Mouse (Mus musculus) heart, embryonic 15.5 days (tissue): ENCODE data around the gene Bach2. TPM values are rescaled to one million over a fixed set of nuclear protein-coding genes. Genes with fewer than 3 reads are reported as not detected.
A peak's percentile ranks its signal among the peaks of the same experiment; 100 is the strongest.

Source experiments
- ATAC-seq: fragments of 200-750 bp; cut with Nextera tagmentation; replicated peaks from 2 replicates; pipeline ENCODE4 v1.8.0; 2017; ENCODE audit warnings: low read depth, moderate TSS enrichment; ENCODE audit not compliant: insufficient number of reproducible peaks, insufficient read depth, low FRiP score
- H3K27ac ChIP-seq: fragments of 300-500 bp; sonication (generic); 2 replicates; pipeline ENCODE4 v1.5.1; 2015; ENCODE audit warnings: mild to moderate bottlenecking, inconsistent platforms
- H3K27me3 ChIP-seq: fragments of 300-500 bp; sonication (generic); 2 replicates; pipeline ENCODE4 v1.6.1; 2015; ENCODE audit warnings: inconsistent platforms
- H3K36me3 ChIP-seq: fragments of 300-500 bp; sonication (generic); 2 replicates; pipeline ENCODE4 v1.6.1; 2015; ENCODE audit warnings: mild to moderate bottlenecking, inconsistent platforms
- H3K4me1 ChIP-seq: fragments of 300-500 bp; sonication (generic); replicated peaks from 2 replicates; pipeline ENCODE4 v1.6.1; 2015; ENCODE audit warnings: inconsistent platforms
- H3K4me2 ChIP-seq: fragments of 300-500 bp; sonication (generic); 2 replicates; pipeline ENCODE4 v1.6.1; 2015; ENCODE audit warnings: inconsistent platforms, mild to moderate bottlenecking, moderate library complexity
- H3K4me3 ChIP-seq: fragments of 300-500 bp; sonication (generic); 2 replicates; pipeline ENCODE4 v1.5.1; 2015; ENCODE audit warnings: mild to moderate bottlenecking, inconsistent platforms
- H3K9ac ChIP-seq: fragments of 300-500 bp; sonication (generic); 2 replicates; pipeline ENCODE4 v1.6.1; 2015; ENCODE audit warnings: mild to moderate bottlenecking, inconsistent platforms
- H3K9me3 ChIP-seq: fragments of 300-500 bp; sonication (generic); replicated peaks from 2 replicates; pipeline ENCODE4 v1.6.1; 2016; ENCODE audit warnings: inconsistent platforms
- WGBS: fragments of 180-500 bp; shearing (Covaris S2); methylation state at CpG from one replicate; pipeline ENCODE4 v1.1.7; 2015; ENCODE audit warnings: mixed read lengths; 5-methylcytosine and 5-hydroxymethylcytosine counted together
- polyA plus RNA-seq: library from polyadenylated mRNA; unstranded; fragments of >200 nt; fragmentation: Nextera tagmentation; extraction: Ambion mirVana; gene quantifications from 2 replicates; pipeline ENCODE4 v1.2.1, GENCODE M21; 2015

Bach2 gene
- polyA plus RNA-seq, 1 experiment from 2014 or later = 5.0 TPM

DNA sequence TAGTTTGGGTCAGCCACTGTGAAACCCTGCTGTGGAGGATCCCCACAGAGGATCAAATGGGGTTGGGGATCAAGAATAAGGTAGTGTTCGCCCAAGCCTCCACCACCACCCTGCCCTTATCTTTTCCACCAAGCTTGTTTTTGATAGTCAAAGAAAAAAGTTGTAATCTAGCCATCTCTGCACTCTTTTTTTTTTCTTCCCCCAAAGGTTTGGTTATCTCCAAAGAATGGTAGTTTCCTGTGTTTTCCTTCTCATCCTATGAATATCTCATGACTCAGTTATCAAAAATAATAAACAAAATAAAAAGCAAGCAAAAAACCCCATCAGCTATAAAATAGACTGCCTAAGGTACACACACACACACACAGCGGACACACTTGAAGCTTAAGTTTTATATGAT is 28.6 kb upstream of the Bach2 start:
- 82% methylated on average over 2 of the region's 2 CpGs for WGBS
- no peaks in the 10 kb centered on the region for H3K27me3 ChIP-seq
- H3K4me1 ChIP-seq = peaks cover 27% of the 10 kb centered on the region
- no peak for ATAC-seq
- H3K9ac ChIP-seq = no peak overlapping the region
- no peak overlapping the region for H3K27ac ChIP-seq
- H3K4me3 ChIP-seq = no peak overlapping the region
- no peaks in the 10 kb centered on the region for H3K36me3 ChIP-seq
- no peaks in the 10 kb centered on the region for H3K9me3 ChIP-seq
- H3K4me2 ChIP-seq = no peak overlapping the region

DNA sequence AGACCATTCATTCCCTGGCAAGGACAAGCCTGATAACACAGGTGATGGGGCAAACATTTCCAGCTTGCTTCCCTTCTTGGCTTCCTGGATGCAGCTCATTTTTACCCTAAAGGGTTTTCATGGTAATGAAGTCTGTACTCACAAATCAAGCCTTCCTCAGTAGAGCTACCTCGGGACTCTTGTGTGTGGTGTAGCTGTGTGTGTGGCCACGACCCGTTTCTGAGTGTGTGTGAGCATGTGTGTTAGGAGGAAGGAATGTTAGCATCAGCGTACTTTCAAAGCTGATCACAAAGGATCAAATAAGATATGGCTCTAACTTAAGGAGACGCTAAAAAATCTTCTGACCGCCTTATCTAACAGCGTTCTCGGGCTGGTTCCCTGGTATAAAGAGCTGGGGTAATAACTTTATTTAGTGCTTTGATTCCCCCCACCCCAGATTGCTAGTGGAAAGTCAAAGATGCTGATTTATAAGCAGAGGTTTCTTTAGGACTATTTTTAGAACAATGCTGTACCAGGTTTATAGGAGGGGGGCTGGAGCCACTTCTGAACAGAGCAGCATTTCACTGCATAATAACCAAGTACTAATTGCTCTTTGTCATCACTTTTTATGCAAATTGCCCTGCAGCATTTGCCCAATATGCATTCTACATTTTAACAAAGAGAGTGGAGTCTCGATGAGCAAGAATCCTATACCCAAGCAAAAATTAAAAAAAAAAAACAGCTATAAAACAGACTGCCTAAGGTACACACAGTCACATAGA is 28.0 kb upstream of the Bach2 start:
- Histone ChIP-seq H3K9ac (no peak overlapping the region), H3K27me3 (no peaks in the 10 kb centered on the region), H3K4me2 (no peak overlapping the region), H3K9me3 (no peaks in the 10 kb centered on the region), H3K4me3 (no peak overlapping the region), H3K4me1 (peaks cover 23% of the 10 kb centered on the region), H3K36me3 (no peaks in the 10 kb centered on the region), H3K27ac (no peak overlapping the region)
- ATAC-seq = no peak
- WGBS = 47% methylated on average over 9 of the region's 9 CpGs

DNA sequence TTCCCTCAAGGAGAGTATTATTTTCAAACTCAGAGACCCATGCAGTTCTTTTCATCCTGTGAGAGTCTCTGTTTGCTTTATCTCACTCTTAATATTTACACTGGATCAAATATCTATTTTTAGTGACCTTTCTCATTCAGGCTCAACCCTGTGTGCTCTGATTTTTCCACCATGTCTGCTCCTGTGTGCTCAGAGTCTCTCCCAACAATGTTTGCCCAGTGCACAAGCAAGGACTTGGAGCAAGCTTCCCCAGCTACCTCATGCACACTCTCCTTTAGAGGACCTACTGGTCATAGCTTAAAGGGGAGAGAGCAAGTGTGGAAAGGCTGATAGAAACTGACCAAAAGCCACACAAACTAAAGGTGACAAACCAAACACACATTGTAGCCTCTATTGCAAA is 26.0 kb upstream of the Bach2 start:
- no peak for ATAC-seq
- Histone ChIP-seq H3K27ac (0 out of 2 replicates have a peak overlapping the region, but pooled peaks have one; percentile 1), H3K9me3 (no peaks in the 10 kb centered on the region), H3K4me2 (no peak overlapping the region), H3K9ac (no peak overlapping the region), H3K27me3 (no peaks in the 10 kb centered on the region), H3K4me3 (no peak overlapping the region), H3K4me1 (peaks cover 21% of the 10 kb centered on the region), H3K36me3 (no peaks in the 10 kb centered on the region)

DNA sequence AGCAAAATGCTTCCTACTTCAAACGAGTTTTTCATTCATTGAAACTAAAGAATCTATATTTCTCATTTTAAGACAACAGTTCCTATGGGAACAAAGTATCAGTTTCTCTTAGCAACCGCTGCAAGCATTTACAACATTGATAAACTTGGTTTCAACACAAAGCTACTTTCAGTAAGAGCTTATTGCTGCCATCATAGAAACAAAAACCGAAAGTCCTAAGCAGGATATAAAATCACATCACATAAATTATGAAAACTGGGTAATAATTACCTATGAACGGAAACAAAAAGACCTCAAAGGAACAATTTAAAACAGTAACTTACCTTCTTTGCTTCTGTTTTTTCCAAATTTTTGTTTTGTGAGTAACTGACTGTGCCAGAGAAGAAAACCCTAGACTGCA is 22.1 kb upstream of the Bach2 start:
- WGBS = 76% methylated on average over 4 of the region's 4 CpGs
- Histone ChIP-seq H3K9me3 (no peaks in the 10 kb centered on the region), H3K36me3 (no peaks in the 10 kb centered on the region), H3K4me2 (no peak overlapping the region), H3K27ac (no peak overlapping the region), H3K4me3 (no peak overlapping the region), H3K9ac (no peak overlapping the region), H3K4me1 (peaks cover 11% of the 10 kb centered on the region), H3K27me3 (no peaks in the 10 kb centered on the region)
- ATAC-seq = no peak

DNA sequence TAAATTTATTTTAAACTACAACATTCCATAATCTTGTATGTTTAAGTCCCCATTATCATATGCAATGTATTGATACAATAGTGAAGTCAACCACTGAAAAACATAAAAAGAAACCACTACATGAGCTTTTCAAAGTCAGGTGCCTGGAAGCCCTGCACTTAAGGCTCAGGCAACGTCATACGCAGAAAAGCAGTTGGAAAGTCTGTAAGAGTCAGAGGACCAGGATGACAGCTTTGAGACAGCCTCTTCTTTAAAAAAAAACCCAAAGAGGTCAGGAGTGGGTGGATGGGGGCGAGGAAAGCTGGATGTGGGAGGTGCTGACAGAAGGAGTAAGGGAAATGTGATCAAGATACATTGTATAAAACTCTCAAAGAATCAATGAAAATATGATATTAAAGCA is 21.6 kb upstream of the Bach2 start:
- ATAC-seq = no peak
- Histone ChIP-seq H3K4me3 (no peak overlapping the region), H3K9ac (no peak overlapping the region), H3K27ac (no peak overlapping the region), H3K4me2 (no peak overlapping the region), H3K4me1 (peaks cover 9% of the 10 kb centered on the region), H3K27me3 (0 out of 2 replicates have a peak, but pooled peaks cover 3% of the 10 kb centered on the region), H3K36me3 (no peaks in the 10 kb centered on the region), H3K9me3 (no peaks in the 10 kb centered on the region)
- WGBS = 70% methylated on average over 3 of the region's 3 CpGs

DNA sequence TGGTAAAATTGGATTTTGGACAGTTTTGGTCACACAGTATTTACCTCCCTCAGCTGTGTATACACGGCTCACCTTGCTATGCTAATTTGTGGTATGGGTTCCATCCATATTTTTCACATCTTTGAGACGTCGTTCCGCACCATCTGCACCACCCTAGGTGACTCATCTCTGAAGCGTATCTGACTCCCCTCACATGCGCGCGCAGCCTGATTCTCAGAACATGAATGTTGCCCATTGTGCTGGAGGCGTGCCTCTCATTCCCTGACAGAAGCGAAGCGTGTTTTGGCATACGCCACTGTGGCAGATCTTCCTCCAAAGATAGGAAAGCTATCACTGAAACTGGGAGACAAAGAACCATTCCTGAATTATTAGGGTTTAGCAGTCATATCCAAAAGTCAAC is 21.0 kb upstream of the Bach2 start:
- H3K4me2 ChIP-seq = no peak overlapping the region
- peaks cover 5% of the 10 kb centered on the region for H3K4me1 ChIP-seq
- no peak overlapping the region for H3K9ac ChIP-seq
- WGBS = 91% methylated on average over 12 of the region's 12 CpGs
- H3K4me3 ChIP-seq = no peak overlapping the region
- H3K36me3 ChIP-seq = no peaks in the 10 kb centered on the region
- H3K27me3 ChIP-seq = 0 out of 2 replicates have a peak, but pooled peaks cover 8% of the 10 kb centered on the region
- ATAC-seq = no peak
- no peaks in the 10 kb centered on the region for H3K9me3 ChIP-seq
- H3K27ac ChIP-seq = no peak overlapping the region

DNA sequence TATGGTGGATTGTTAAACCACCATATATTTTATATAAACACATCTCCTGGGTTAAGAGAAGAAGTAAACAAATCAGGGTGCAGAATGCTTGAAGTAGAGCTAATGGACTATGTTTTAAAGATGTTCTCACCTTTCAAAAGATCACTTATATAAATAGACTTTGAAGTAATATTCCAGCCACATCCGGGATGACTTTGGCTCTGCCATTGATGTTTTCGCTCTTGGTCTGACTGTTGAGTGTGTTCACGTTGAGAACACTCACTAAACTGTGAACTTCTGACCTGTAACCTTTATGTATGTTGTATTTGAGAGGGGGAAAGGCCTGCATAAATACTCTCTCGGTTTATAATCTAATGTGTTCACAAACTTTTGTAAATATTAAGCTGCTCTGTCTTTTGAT is 20.2 kb upstream of the Bach2 start:
- no peaks in the 10 kb centered on the region for H3K36me3 ChIP-seq
- no peak for ATAC-seq
- no peak overlapping the region for H3K4me2 ChIP-seq
- WGBS = 69% methylated on average over 4 of the region's 4 CpGs
- H3K4me3 ChIP-seq = no peak overlapping the region
- no peak overlapping the region for H3K27ac ChIP-seq
- H3K9ac ChIP-seq = no peak overlapping the region
- H3K4me1 ChIP-seq = no peaks in the 10 kb centered on the region
- H3K27me3 ChIP-seq = 0 out of 2 replicates have a peak, but pooled peaks cover 8% of the 10 kb centered on the region
- H3K9me3 ChIP-seq = no peaks in the 10 kb centered on the region

DNA sequence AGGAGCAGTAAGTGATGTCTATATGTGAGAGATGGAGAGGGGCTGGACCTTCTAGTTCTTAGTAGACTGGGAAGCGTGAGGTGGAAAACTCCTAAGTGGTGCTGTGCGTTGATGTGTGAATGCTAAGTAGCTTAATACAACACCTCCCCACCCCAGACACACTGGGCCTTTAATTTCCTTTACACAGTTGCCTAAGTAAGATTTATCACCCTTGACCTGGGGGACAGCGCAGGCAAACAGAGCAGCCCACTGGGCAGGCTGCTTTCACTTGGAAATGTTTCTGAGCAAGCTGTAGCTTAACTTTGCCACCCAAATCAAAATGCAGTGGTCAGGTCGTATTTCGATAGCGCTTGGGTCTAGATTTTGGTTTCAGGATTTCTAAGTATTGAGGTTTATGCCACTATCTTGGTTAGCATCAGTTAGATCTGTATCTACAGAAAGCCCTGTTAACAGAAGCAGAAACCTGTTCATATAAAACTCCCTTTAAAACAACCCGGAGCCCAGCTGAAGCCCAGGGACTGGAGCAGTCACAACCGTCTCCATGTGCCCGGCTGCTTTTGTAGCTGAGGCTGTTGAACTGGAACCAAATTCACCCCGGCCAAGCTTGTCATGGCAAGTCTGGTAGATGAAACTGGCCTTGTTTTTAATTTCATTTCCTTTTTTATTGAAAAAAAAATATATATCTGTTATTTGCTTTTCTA is 19.0 kb upstream of the Bach2 start:
- no peak for ATAC-seq
- Histone ChIP-seq H3K9ac (no peak overlapping the region), H3K9me3 (no peaks in the 10 kb centered on the region), H3K36me3 (no peaks in the 10 kb centered on the region), H3K4me1 (no peaks in the 10 kb centered on the region), H3K4me3 (no peak overlapping the region), H3K27ac (no peak overlapping the region), H3K4me2 (no peak overlapping the region), H3K27me3 (0 out of 2 replicates have a peak, but pooled peaks cover 8% of the 10 kb centered on the region)
- WGBS = 75% methylated on average over 10 of the region's 10 CpGs

DNA sequence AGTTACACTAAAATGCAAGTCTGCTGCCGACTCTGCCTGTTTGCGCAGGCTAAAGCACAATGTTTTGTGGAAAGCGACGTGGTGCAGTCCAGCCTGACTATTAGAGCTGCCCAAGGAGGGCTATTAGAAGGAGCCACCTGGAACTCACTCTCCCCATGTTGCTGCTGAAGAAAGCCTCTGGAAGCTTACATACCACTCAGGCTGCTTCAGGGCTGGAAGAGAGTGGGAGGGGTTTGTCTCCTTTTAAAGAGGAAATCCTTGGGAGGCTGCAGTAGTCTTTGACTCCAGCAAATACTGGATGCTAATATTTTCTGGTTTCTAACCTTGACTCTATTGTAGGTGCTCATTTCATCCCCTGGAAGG is 18.5 kb upstream of the Bach2 start:
- no peak for ATAC-seq

DNA sequence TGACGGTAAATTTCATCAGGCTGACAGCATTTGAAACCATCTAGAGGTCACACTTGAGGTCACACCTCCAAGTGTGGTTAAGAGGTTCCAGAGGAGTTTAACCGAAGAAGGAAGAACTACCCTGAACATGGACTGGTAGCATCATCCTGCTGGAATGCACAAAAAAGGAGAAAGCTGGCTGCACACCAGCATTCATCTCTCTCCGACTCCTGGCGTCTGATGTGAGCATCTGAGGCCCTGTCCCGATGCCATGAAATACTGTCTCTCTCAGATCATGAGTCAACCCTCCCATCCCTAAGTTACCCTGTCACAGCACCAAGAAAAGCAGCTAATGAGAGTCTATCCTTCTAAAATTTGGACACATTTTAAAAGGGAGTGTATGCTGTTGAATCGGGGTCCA is 17.6 kb upstream of the Bach2 start:
- 0 out of 2 replicates have a peak, but pooled peaks cover 8% of the 10 kb centered on the region for H3K27me3 ChIP-seq
- no peak overlapping the region for H3K4me2 ChIP-seq
- H3K36me3 ChIP-seq = no peaks in the 10 kb centered on the region
- H3K4me3 ChIP-seq = no peak overlapping the region
- no peaks in the 10 kb centered on the region for H3K4me1 ChIP-seq
- 53% methylated on average over 6 of the region's 6 CpGs for WGBS
- no peaks in the 10 kb centered on the region for H3K9me3 ChIP-seq
- no peak overlapping the region for H3K27ac ChIP-seq
- no peak for ATAC-seq
- H3K9ac ChIP-seq = no peak overlapping the region

More for the DNA sequence above, 18.5 kb upstream of the Bach2 start:
- no peak overlapping the region for H3K4me2 ChIP-seq
- 0 out of 2 replicates have a peak, but pooled peaks cover 8% of the 10 kb centered on the region for H3K27me3 ChIP-seq
- no peak overlapping the region for H3K4me3 ChIP-seq
- H3K36me3 ChIP-seq = no peaks in the 10 kb centered on the region
- H3K4me1 ChIP-seq = no peaks in the 10 kb centered on the region
- 77% methylated on average over 4 of the region's 4 CpGs for WGBS
- H3K9me3 ChIP-seq = no peaks in the 10 kb centered on the region
- no peak overlapping the region for H3K27ac ChIP-seq
- H3K9ac ChIP-seq = no peak overlapping the region

DNA sequence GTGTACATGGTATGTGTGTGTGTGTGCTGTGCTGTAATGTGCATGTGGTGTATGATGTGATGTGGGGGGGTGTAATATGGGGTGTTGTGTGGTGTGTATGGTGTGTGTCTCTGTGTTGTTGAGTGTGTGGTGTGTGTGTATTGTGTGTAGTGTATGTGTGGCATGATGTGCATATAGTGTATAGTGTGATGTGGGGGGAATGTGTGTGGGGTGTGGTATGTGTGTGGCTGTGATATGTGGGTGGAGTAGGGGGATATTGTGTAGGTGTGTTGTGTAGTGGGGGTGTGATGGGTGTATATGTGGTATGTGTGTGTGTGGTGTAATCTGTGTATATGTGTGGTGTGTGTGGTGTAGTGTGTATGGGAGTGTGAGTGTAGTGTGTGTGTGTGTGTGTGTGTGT is 15.0 kb upstream of the Bach2 start:
- no peak for ATAC-seq
- Histone ChIP-seq H3K27me3 (0 out of 2 replicates have a peak, but pooled peaks cover 8% of the 10 kb centered on the region), H3K9ac (no peak overlapping the region), H3K4me1 (peaks cover 6% of the 10 kb centered on the region; the same call in 1 of the 2 replicates), H3K36me3 (no peaks in the 10 kb centered on the region), H3K4me2 (no peak overlapping the region), H3K4me3 (no peak overlapping the region), H3K9me3 (no peaks in the 10 kb centered on the region), H3K27ac (no peak overlapping the region)

DNA sequence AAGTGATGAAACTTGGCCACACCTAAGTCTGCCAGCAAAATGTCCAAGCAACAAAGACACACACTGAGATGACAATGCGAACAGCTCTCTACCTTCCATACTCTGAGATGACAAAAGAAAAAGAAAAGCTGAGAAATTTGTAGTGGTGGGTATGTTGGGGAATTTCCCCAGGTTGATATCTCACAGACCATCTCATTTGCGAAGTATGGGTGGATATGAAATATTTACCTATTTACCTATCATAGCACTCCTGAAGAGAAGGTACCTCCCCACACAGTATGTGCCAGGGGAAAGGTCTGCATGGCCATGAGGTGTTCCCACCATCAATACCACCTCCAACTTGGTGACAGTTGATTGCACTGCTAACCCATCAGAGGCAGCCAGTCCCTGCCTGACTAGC is 13.4 kb upstream of the Bach2 start:
- no peaks in the 10 kb centered on the region for H3K36me3 ChIP-seq
- 95% methylated on average over 2 of the region's 2 CpGs for WGBS
- H3K27ac ChIP-seq = no peak overlapping the region
- H3K9ac ChIP-seq = no peak overlapping the region
- H3K4me3 ChIP-seq = no peak overlapping the region
- peaks cover 11% of the 10 kb centered on the region; the same call in 1 of the 2 replicates for H3K4me1 ChIP-seq
- no peak overlapping the region for H3K4me2 ChIP-seq
- no peak for ATAC-seq
- no peaks in the 10 kb centered on the region for H3K9me3 ChIP-seq
- 0 out of 2 replicates have a peak, but pooled peaks cover 8% of the 10 kb centered on the region for H3K27me3 ChIP-seq
